Mouse (Mus musculus) liver, embryonic 13.5 days (tissue): ENCODE measurements around the gene Khdc3. TPM values are rescaled to one million over a fixed set of nuclear protein-coding genes. Genes with fewer than 3 reads are reported as not detected.

ENCODE experiments used
- ATAC-seq: fragments of 200-750 bp; cut with Nextera tagmentation; 2 replicates; pipeline ENCODE4 v1.8.0; 2017; ENCODE audit warnings: low read depth, mild to moderate bottlenecking, moderate number of reproducible peaks, moderate library complexity
- DNase-seq: peaks from one replicate; pipeline ENCODE4 v3.0.0; 2022
- H3K27ac ChIP-seq: fragments of 300-500 bp; sonication (generic); 2 replicates; pipeline ENCODE4 v1.5.1; 2015; ENCODE audit warnings: moderate library complexity, mild to moderate bottlenecking, inconsistent platforms
- H3K27me3 ChIP-seq: fragments of 300-500 bp; sonication (generic); 2 replicates; pipeline ENCODE4 v1.6.1; 2015; ENCODE audit warnings: mild to moderate bottlenecking, inconsistent platforms
- H3K36me3 ChIP-seq: fragments of 300-500 bp; sonication (generic); 2 replicates; pipeline ENCODE4 v1.6.1; 2015; ENCODE audit warnings: mild to moderate bottlenecking, inconsistent platforms
- H3K4me1 ChIP-seq: fragments of 300-500 bp; sonication (generic); replicated peaks from 2 replicates; pipeline ENCODE4 v1.6.1; 2015; ENCODE audit warnings: inconsistent platforms
- H3K4me2 ChIP-seq: fragments of 300-500 bp; sonication (generic); 2 replicates; pipeline ENCODE4 v1.6.1; 2015; ENCODE audit warnings: inconsistent platforms, mild to moderate bottlenecking, moderate library complexity
- H3K4me3 ChIP-seq: fragments of 300-500 bp; sonication (generic); replicated peaks from 2 replicates; pipeline ENCODE4 v1.5.1; 2015; ENCODE audit warnings: mild to moderate bottlenecking, inconsistent platforms
- H3K9ac ChIP-seq: fragments of 300-500 bp; sonication (generic); 2 replicates; pipeline ENCODE4 v1.6.1; 2015; ENCODE audit warnings: mild to moderate bottlenecking, inconsistent platforms
- H3K9me3 ChIP-seq: fragments of 300-500 bp; sonication (generic); replicated peaks from 2 replicates; pipeline ENCODE4 v1.6.1; 2016; ENCODE audit warnings: inconsistent platforms
- WGBS: fragments of 180-500 bp; shearing (Covaris S2); methylation state at CpG from one replicate; pipeline ENCODE4 v1.1.7; 2015; ENCODE audit not compliant: insufficient replicate concordance; 5-methylcytosine and 5-hydroxymethylcytosine counted together
- polyA plus RNA-seq: library from polyadenylated mRNA; unstranded; fragments of >200 nt; fragmentation: Nextera tagmentation; extraction: Ambion mirVana; gene quantifications from 2 replicates; pipeline ENCODE4 v1.2.1, GENCODE M21; 2015

Khdc3 gene
- polyA plus RNA-seq, 1 experiment from 2014 or later, result 0.09 TPM

- ATAC-seq, result no peak
These were observed 21.8 kb upstream of the Khdc3 start for GRCm38 (mm10) chr9:73079801-73080325.

GRCm38 (mm10) chr9:73082291-73083000, 19.2 kb upstream of the Khdc3 start:
- ATAC-seq (no peak), DNase-seq (no peak)
- Histone ChIP-seq H3K27me3 (no peaks in the 10 kb centered on the region), H3K4me1 (no peaks in the 10 kb centered on the region), H3K9me3 (no peaks in the 10 kb centered on the region), H3K4me3 (no peak overlapping the region), H3K36me3 (no peaks in the 10 kb centered on the region), H3K4me2 (no peak overlapping the region), H3K27ac (no peak overlapping the region), H3K9ac (no peak overlapping the region)
- WGBS, result 77% methylated on average over 8 of the region's 8 CpGs

More at GRCm38 (mm10) chr9:73079801-73080325, 21.8 kb upstream of the Khdc3 start:
- Histone ChIP-seq H3K9me3 (no peaks in the 10 kb centered on the region), H3K9ac (no peak overlapping the region), H3K4me1 (no peaks in the 10 kb centered on the region), H3K4me2 (no peak overlapping the region), H3K27ac (no peak overlapping the region), H3K27me3 (no peaks in the 10 kb centered on the region), H3K4me3 (no peak overlapping the region), H3K36me3 (no peaks in the 10 kb centered on the region)
- 57% methylated on average over 7 of the region's 7 CpGs for WGBS
- DNase-seq, result no peak

- Histone ChIP-seq H3K27me3 (no peaks in the 10 kb centered on the region), H3K4me3 (no peak overlapping the region), H3K4me1 (no peaks in the 10 kb centered on the region), H3K27ac (no peak overlapping the region; the same call in 1 of the 2 replicates), H3K9ac (no peak overlapping the region), H3K36me3 (no peaks in the 10 kb centered on the region), H3K9me3 (no peaks in the 10 kb centered on the region), H3K4me2 (no peak overlapping the region)
- DNase-seq (no peak), ATAC-seq (no peak)
- 53% methylated on average over 6 of the region's 6 CpGs for WGBS
These were observed 17.7 kb upstream of the Khdc3 start for GRCm38 (mm10) chr9:73083956-73084355.

GRCm38 (mm10) chr9:73085845-73086244, 15.8 kb upstream of the Khdc3 start:
- WGBS, result 9% methylated on average over 6 of the region's 6 CpGs
- ATAC-seq (no peak), DNase-seq (no peak)
- Histone ChIP-seq H3K4me1 (no peaks in the 10 kb centered on the region), H3K4me3 (no peak overlapping the region), H3K27ac (0 out of 2 replicates have a peak overlapping the region, but pooled peaks have one; percentile 25), H3K27me3 (no peaks in the 10 kb centered on the region), H3K9ac (no peak overlapping the region), H3K4me2 (no peak overlapping the region), H3K36me3 (no peaks in the 10 kb centered on the region), H3K9me3 (no peaks in the 10 kb centered on the region)

- H3K27me3 ChIP-seq, result no peaks in the 10 kb centered on the region
- ATAC-seq, result no peak
- no peak overlapping the region for H3K4me3 ChIP-seq
- DNase-seq, result no peak
- H3K9ac ChIP-seq, result no peak overlapping the region
- 56% methylated on average over 8 of the region's 8 CpGs for WGBS
- no peak overlapping the region; the same call in 1 of the 2 replicates for H3K27ac ChIP-seq
- H3K9me3 ChIP-seq, result no peaks in the 10 kb centered on the region
- no peaks in the 10 kb centered on the region for H3K36me3 ChIP-seq
- H3K4me2 ChIP-seq, result no peak overlapping the region
- no peaks in the 10 kb centered on the region for H3K4me1 ChIP-seq
These were observed 14.5 kb upstream of the Khdc3 start for GRCm38 (mm10) chr9:73087121-73087520.

- Histone ChIP-seq H3K27ac (no peak overlapping the region), H3K4me2 (no peak overlapping the region), H3K4me3 (no peak overlapping the region), H3K9me3 (no peaks in the 10 kb centered on the region), H3K36me3 (no peaks in the 10 kb centered on the region), H3K4me1 (no peaks in the 10 kb centered on the region), H3K27me3 (no peaks in the 10 kb centered on the region), H3K9ac (no peak overlapping the region)
- no peak for DNase-seq
- 52% methylated on average over 5 of the region's 5 CpGs for WGBS
- no peak for ATAC-seq
These were observed 14.1 kb upstream of the Khdc3 start for GRCm38 (mm10) chr9:73087581-73087980.

- Histone ChIP-seq H3K9ac (no peak overlapping the region), H3K4me1 (no peaks in the 10 kb centered on the region), H3K9me3 (no peaks in the 10 kb centered on the region), H3K4me2 (no peak overlapping the region), H3K4me3 (no peak overlapping the region), H3K27ac (peak overlapping the region; percentile 43), H3K36me3 (no peaks in the 10 kb centered on the region), H3K27me3 (no peaks in the 10 kb centered on the region)
- DNase-seq, result no peak
- WGBS, result 40% methylated on average over 16 of the region's 16 CpGs
- peak; percentile 28; the same call in 1 of the 2 replicates for ATAC-seq
These were observed 12.3 kb upstream of the Khdc3 start for GRCm38 (mm10) chr9:73089222-73089920.

GRCm38 (mm10) chr9:73090121-73090520, 11.5 kb upstream of the Khdc3 start:
- Histone ChIP-seq H3K9ac (no peak overlapping the region), H3K27me3 (no peaks in the 10 kb centered on the region), H3K4me3 (no peak overlapping the region), H3K4me1 (no peaks in the 10 kb centered on the region), H3K4me2 (no peak overlapping the region), H3K36me3 (no peaks in the 10 kb centered on the region), H3K27ac (no peak overlapping the region), H3K9me3 (no peaks in the 10 kb centered on the region)
- ATAC-seq, result no peak
- 74% methylated on average over 10 of the region's 10 CpGs for WGBS
- DNase-seq, result no peak

- H3K4me2 ChIP-seq, result no peak overlapping the region
- no peaks in the 10 kb centered on the region for H3K36me3 ChIP-seq
- no peaks in the 10 kb centered on the region for H3K4me1 ChIP-seq
- H3K9me3 ChIP-seq, result no peaks in the 10 kb centered on the region
- H3K27me3 ChIP-seq, result no peaks in the 10 kb centered on the region
- no peak overlapping the region for H3K4me3 ChIP-seq
- ATAC-seq (no peak), DNase-seq (no peak)
- H3K27ac ChIP-seq, result no peak overlapping the region
- no peak overlapping the region for H3K9ac ChIP-seq
- WGBS, result 2% methylated on average over 1 of the region's 1 CpGs
These were observed 9.9 kb upstream of the Khdc3 start for GRCm38 (mm10) chr9:73091747-73092146.

GRCm38 (mm10) chr9:73094580-73094979, 7.1 kb upstream of the Khdc3 start:
- 73% methylated on average over 17 of the region's 17 CpGs for WGBS
- no peak overlapping the region for H3K9ac ChIP-seq
- no peaks in the 10 kb centered on the region for H3K4me1 ChIP-seq
- no peaks in the 10 kb centered on the region for H3K36me3 ChIP-seq
- ATAC-seq (no peak), DNase-seq (no peak)
- H3K4me3 ChIP-seq, result no peak overlapping the region
- no peak overlapping the region for H3K4me2 ChIP-seq
- no peaks in the 10 kb centered on the region for H3K9me3 ChIP-seq
- H3K27me3 ChIP-seq, result no peaks in the 10 kb centered on the region
- no peak overlapping the region for H3K27ac ChIP-seq

GRCm38 (mm10) chr9:73097898-73098297, 3.7 kb upstream of the Khdc3 start:
- H3K27me3 ChIP-seq, result peaks cover 15% of the 10 kb centered on the region
- H3K27ac ChIP-seq, result no peak overlapping the region
- H3K9ac ChIP-seq, result no peak overlapping the region
- H3K4me3 ChIP-seq, result no peak overlapping the region
- H3K9me3 ChIP-seq, result no peaks in the 10 kb centered on the region
- no peak for ATAC-seq
- H3K4me1 ChIP-seq, result no peaks in the 10 kb centered on the region
- 60% methylated on average over 2 of the region's 2 CpGs for WGBS
- no peak overlapping the region for H3K4me2 ChIP-seq
- no peaks in the 10 kb centered on the region for H3K36me3 ChIP-seq
- DNase-seq, result no peak
